8 mouse cellular contexts compared by ENCODE assay signal in the genomic region with DNA sequence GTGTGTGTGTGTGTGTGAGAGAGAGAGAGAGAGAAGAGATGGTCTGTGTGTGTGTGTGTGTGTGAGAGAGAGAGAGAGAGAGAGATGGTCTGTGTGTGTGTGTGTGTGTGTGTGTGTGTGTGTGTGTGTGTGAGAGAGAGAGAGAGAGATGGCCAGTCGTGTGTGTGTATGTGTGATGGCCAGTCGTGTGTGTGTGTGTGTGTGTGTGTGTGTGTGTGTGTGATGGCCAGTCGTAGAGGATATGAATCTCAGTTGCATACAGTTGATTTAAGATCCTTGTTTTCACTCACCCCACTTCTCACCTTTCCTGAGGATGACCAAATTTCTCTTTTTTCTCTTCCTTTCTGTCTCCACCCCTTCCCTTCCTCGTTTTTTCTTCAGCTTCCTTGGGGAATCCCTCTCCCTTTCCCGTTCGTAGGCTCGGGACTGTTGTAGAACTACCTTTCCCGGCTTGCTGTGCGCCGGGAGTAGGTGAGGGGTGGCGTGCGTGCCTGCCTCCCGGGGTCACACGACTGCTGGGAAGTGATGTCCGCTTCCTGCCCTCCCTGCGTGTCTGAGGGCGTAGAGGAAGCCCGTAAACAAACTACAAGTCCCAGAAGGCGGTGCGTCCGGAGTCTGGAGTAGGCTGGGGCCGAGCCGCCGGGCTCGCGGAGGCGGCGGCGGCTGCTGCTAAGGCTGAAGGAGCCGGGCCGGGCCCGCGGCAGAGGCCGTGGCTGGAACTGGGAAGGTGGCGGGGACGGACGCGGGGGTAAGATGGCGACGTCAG. TPM values are rescaled to one million over a fixed set of nuclear protein-coding genes. Genes with fewer than 3 reads are reported as not detected.
DNase-seq lines count a peak whose midpoint lies in the region; ATAC-seq lines count a peak whose summit lies in the region.

A gene (plus strand): TSS at position 511 of the 766 bp plus-strand sequence.

- peak; percentile 98 for ATAC-seq in megakaryocyte progenitor cell, adult 5-6 weeks (replicated peaks; ENCODE audit: poor library complexity)

- peak; percentile 97 for DNase-seq in adipocyte (ENCODE audit: low spot score)
- DNase-seq in embryo, embryonic 10 days (ENCODE audit: low spot score), result peak; percentile 98
- DNase-seq in gastrocnemius, postnatal 10 days, result peak; percentile 86
- DNase-seq in induced T-regulatory cell, adult 2 months (ENCODE audit: low read depth), result peak; percentile 95
- DNase-seq in left cerebral cortex, adult 9 months (ENCODE audit: low spot score in 2 of 2), result peak; percentile 96 to 98
- peak; percentile 94 for DNase-seq in right cerebral cortex, postnatal 14 days
- peak; percentile 89 to 96 for DNase-seq in urinary bladder, postnatal 36 days (ENCODE audit: low spot score in 2 of 2)

RNA-seq across cellular contexts. Expression of the gene that starts here (rescaled TPM):
- total RNA-seq in gastrocnemius, postnatal 10 days (2021), result 10 to 100 TPM; 15.1 to 18.0 TPM
- total RNA-seq in megakaryocyte progenitor cell, adult 5-6 weeks (2015), result 30.9 and 32.5 TPM in 2 replicates
- 10.2 and 18.2 TPM in 2 replicates for total RNA-seq in megakaryocyte progenitor cell, adult 5-6 weeks (2017)

Comparison
In these comparisons a context has a peak if more than half of its experiments do, and no peak if none do; other contexts are left out.
1. Peak in every context shown above with its lines: DNase-seq and ATAC-seq.